Mouse (Mus musculus): ENCODE measurements around the gene Tnrc6c.
A peak's percentile ranks its signal among the peaks of the same experiment; 100 is the strongest.

The Tnrc6c gene

GRCm38 (mm10) chr11:117653491-117654351, at the start of gene Tnrc6c:
Tnrc6c (plus strand) TSS chr11:117654289.
- peak; percentile 13 to 81 for DNase-seq (ENCODE audit: low spot score in 2 of 2)

- DNase-seq (ENCODE audit: low spot score in 2 of 2) = no peak
Measured at GRCm38 (mm10) chr11:117606137-117606536, 48.0 kb upstream of the Tnrc6c start.

- no peak for DNase-seq (ENCODE audit: low spot score in 2 of 2)
Measured at GRCm38 (mm10) chr11:117606605-117607203, 47.4 kb upstream of the Tnrc6c start.

GRCm38 (mm10) chr11:117608141-117608789, 45.8 kb upstream of the Tnrc6c start:
- DNase-seq (ENCODE audit: low spot score in 2 of 2) = no peak

- no peak for DNase-seq (ENCODE audit: low spot score in 2 of 2)
Measured at GRCm38 (mm10) chr11:117608976-117609375, 45.1 kb upstream of the Tnrc6c start.

- DNase-seq (ENCODE audit: low spot score in 2 of 2) = no peak
Measured at GRCm38 (mm10) chr11:117610589-117610988, 43.5 kb upstream of the Tnrc6c start.

- DNase-seq (ENCODE audit: low spot score in 2 of 2) = peak in 1 of 2 experiments; percentile 64
Measured at GRCm38 (mm10) chr11:117611068-117611467, 43.0 kb upstream of the Tnrc6c start.

- DNase-seq (ENCODE audit: low spot score in 2 of 2) = no peak
Measured at GRCm38 (mm10) chr11:117611860-117612259, 42.2 kb upstream of the Tnrc6c start.

- no peak for DNase-seq (ENCODE audit: low spot score in 2 of 2)
Measured at GRCm38 (mm10) chr11:117612885-117613284, 41.2 kb upstream of the Tnrc6c start.

GRCm38 (mm10) chr11:117617368-117617908, 36.7 kb upstream of the Tnrc6c start:
- no peak for DNase-seq (ENCODE audit: low spot score in 2 of 2)

GRCm38 (mm10) chr11:117618214-117618613, 35.9 kb upstream of the Tnrc6c start:
- DNase-seq (ENCODE audit: low spot score in 2 of 2) = no peak

GRCm38 (mm10) chr11:117618774-117619173, 35.3 kb upstream of the Tnrc6c start:
- no peak for DNase-seq (ENCODE audit: low spot score in 2 of 2)

GRCm38 (mm10) chr11:117619581-117619980, 34.5 kb upstream of the Tnrc6c start:
- DNase-seq (ENCODE audit: low spot score in 2 of 2) = no peak

GRCm38 (mm10) chr11:117625196-117625595, 28.9 kb upstream of the Tnrc6c start:
- no peak for DNase-seq (ENCODE audit: low spot score in 2 of 2)

GRCm38 (mm10) chr11:117626557-117626956, 27.5 kb upstream of the Tnrc6c start:
- DNase-seq (ENCODE audit: low spot score in 2 of 2) = no peak

GRCm38 (mm10) chr11:117627060-117627562, 27.0 kb upstream of the Tnrc6c start:
- DNase-seq (ENCODE audit: low spot score in 2 of 2) = no peak

- no peak for DNase-seq (ENCODE audit: low spot score in 2 of 2)
Measured at GRCm38 (mm10) chr11:117627746-117628311, 26.3 kb upstream of the Tnrc6c start.

- DNase-seq (ENCODE audit: low spot score in 2 of 2) = no peak
Measured at GRCm38 (mm10) chr11:117628312-117628779, 25.7 kb upstream of the Tnrc6c start.

- DNase-seq (ENCODE audit: low spot score in 2 of 2) = no peak
Measured at GRCm38 (mm10) chr11:117629865-117630264, 24.2 kb upstream of the Tnrc6c start.

GRCm38 (mm10) chr11:117630868-117631565, 23.1 kb upstream of the Tnrc6c start:
- no peak for DNase-seq (ENCODE audit: low spot score in 2 of 2)

- no peak for DNase-seq (ENCODE audit: low spot score in 2 of 2)
Measured at GRCm38 (mm10) chr11:117633310-117633709, 20.8 kb upstream of the Tnrc6c start.

All from spleen, postnatal 10 days (tissue).